Mouse (Mus musculus) heart, adult 11 months (tissue): ENCODE data around the gene Gramd4.
A peak's percentile ranks its signal among the peaks of the same experiment; 100 is the strongest.

Source experiments
- DNase-seq: peaks from one replicate; pipeline ENCODE4 v3.0.0; 2022

The Gramd4 gene

GRCm38 (mm10) chr15:86167787-86168504, 110.5 kb downstream of the Gramd4 start:
- DNase-seq, result peak; percentile 95

- DNase-seq, result peak; percentile 98
Observed at GRCm38 (mm10) chr15:86168505-86168867, 111.0 kb downstream of the Gramd4 start.

- DNase-seq, result peak; percentile 94
Observed at GRCm38 (mm10) chr15:86168941-86169816, 111.7 kb downstream of the Gramd4 start.

GRCm38 (mm10) chr15:86169817-86170110, 112.3 kb downstream of the Gramd4 start:
- peak; percentile 96 for DNase-seq

- DNase-seq, result no peak
Observed at GRCm38 (mm10) chr15:86171316-86171715, 113.8 kb downstream of the Gramd4 start.

GRCm38 (mm10) chr15:86172124-86172523, 114.6 kb downstream of the Gramd4 start:
- DNase-seq, result peak; percentile 98

- peak; percentile 96 for DNase-seq
Observed at GRCm38 (mm10) chr15:86172526-86172925, 115.0 kb downstream of the Gramd4 start.

GRCm38 (mm10) chr15:86173136-86173985, 115.9 kb downstream of the Gramd4 start:
- peak; percentile 96 for DNase-seq

GRCm38 (mm10) chr15:86175253-86176050, 118.0 kb downstream of the Gramd4 start:
- no peak for DNase-seq

- DNase-seq, result no peak
Observed at GRCm38 (mm10) chr15:86176166-86176565, 118.7 kb downstream of the Gramd4 start.

- DNase-seq, result peak; percentile 95
Observed at GRCm38 (mm10) chr15:86176771-86177702, 119.5 kb downstream of the Gramd4 start.

GRCm38 (mm10) chr15:86177703-86178251, 120.3 kb downstream of the Gramd4 start:
- peak; percentile 95 for DNase-seq

GRCm38 (mm10) chr15:86178594-86178993, 121.1 kb downstream of the Gramd4 start:
- DNase-seq, result no peak

GRCm38 (mm10) chr15:86180427-86180826, 122.9 kb downstream of the Gramd4 start:
- peak; percentile 89 for DNase-seq

- DNase-seq, result peak; percentile 91
Observed at GRCm38 (mm10) chr15:86181321-86181720, 123.8 kb downstream of the Gramd4 start.

GRCm38 (mm10) chr15:86181941-86182439, 124.5 kb downstream of the Gramd4 start:
- peak; percentile 98 for DNase-seq

- DNase-seq, result peak; percentile 98
Observed at GRCm38 (mm10) chr15:86182646-86183045, 125.2 kb downstream of the Gramd4 start.

- peak; percentile 91 for DNase-seq
Observed at GRCm38 (mm10) chr15:86183484-86183883, 126.0 kb downstream of the Gramd4 start.

- DNase-seq, result peak; percentile 93
Observed at GRCm38 (mm10) chr15:86184071-86184470, 126.6 kb downstream of the Gramd4 start.

- DNase-seq, result peak; percentile 98
Observed at GRCm38 (mm10) chr15:86184851-86185688, 127.6 kb downstream of the Gramd4 start.
